Mouse (Mus musculus): ENCODE measurements at regions not wholly inside any gene's neighbourhood (a gene's known extent, or its start where the extent isn't known, plus 50 kb on each side); places are given as distances from the start of the nearest gene placed in this dataset.

DNA sequence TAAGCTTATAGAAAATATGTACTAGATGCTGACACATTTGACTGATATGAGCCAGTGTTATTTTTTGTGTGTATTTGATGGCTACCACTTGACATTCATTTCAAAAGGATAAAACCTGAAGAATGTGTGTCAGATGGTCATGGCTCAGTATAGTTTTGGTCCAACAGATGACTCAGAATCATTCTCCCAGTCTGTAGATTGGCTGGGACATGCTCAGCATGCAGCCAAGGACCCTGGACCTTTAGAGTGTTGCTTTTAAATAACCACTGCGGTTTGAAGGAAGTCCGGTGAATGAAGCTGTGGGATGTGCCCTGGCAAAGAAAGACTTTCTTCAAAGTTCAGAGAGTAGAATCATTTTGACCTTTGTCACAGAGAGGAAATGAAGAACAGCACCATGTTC, 584.6 kb downstream of the Gm43517 start:
- TF ChIP-seq CTCF (IDR thresholded peaks at IDR 0.05) (no peak), POLR2A (IDR thresholded peaks at IDR 0.05; ENCODE audit: insufficient read depth, low read depth, low read length) (no peak), EP300 (IDR thresholded peaks at IDR 0.05; ENCODE audit: insufficient read depth, low read depth, low read length) (no peak)
